Mouse (Mus musculus): ENCODE measurements at regions not wholly inside any gene's neighbourhood (a gene's known extent, or its start where the extent isn't known, plus 50 kb on each side); places are given as distances from the start of the nearest gene placed in this dataset.

GRCm38 (mm10) chrX:77307374-77307773, 203.4 kb upstream of the Tbl1x start:
- in situ Hi-C loops (cut with MboI, MseI) = no loop called here

DNA sequence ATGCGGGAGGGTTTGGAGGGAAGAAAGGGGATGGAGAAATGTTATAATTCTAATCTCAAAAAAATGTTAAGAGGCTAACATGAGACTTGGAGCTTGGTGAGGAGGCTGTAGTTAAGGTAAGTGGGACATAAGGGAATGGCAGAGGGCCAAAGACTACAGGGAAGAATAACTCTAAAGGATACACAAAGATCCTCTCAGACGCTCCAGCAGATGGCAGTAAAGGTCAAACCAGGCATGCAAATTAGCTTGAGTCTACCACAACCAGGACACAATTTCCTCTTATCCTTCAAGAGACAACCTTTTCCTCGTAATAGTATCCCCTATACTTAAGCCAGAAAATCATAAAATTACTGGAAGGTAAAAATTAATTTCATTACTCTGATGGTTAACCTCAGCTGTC, 196.4 kb upstream of the Tbl1x start:
- in situ Hi-C loops (cut with MboI, MseI) = no loop called here

- in situ Hi-C loops (cut with MboI, MseI) = no loop called here
These were observed 187.2 kb upstream of the Tbl1x start for GRCm38 (mm10) chrX:77323644-77324043.

- in situ Hi-C loops (cut with MboI, MseI) = no loop called here
These were observed 157.6 kb upstream of the Tbl1x start for GRCm38 (mm10) chrX:77353181-77353580.

DNA sequence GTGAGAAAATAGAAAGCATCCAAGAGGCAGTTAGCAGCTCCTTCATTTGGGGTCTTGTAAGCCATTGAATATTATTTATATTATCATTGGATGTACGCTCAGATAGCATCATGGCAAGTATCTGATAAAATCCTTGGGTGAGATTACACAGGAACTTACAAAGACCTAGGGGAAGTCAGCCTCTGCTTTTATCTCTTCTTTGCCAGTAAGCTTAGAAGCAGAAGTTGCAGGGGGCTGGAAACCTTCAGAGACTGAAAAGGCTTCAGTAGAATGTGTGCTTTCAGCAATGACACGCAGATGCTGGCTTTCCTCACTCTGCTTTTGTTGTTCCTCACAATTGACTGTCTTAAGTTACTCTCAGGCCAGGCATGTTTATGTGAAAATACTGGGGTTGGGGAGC, 150.3 kb upstream of the Tbl1x start:
- in situ Hi-C loops (cut with MboI, MseI) = no loop called here

DNA sequence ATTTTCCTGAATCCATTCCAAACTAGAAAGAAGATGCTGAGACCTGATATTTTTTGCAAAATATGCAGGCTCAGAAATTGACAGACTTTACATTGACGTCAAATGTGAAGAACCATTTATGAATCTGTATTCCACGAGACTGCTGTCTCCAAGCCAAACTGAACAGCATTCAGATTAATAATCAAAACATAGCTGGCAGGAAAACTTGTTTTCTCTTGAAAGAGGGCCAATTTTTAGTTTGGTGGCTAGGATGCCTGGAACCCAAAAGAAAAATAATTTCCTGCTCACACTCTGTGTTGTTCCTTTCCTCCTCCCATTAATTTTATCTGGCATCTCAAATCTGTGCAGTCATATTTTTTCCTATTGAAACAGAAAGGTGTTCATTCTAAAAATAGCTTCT, 149.7 kb upstream of the Tbl1x start:
- in situ Hi-C loops (cut with MboI, MseI) = no loop called here

DNA sequence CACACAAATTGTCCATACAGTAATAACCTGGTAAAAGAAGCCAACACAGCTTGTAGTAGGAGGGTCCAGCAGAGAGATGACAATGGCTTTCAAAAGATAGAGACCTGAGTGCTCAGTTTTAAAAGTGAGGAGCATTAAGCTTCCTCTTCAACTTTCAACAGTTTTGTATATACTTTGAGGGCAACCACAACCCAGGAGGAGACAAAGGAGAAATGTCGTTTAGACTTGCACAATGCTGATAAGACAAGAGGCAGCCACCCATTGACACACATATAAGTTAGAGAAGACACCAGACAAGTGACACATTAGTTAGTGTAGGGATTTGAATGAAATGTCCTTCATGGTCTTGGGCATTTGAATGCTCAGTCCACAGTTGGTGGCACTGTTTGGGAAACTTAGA, 147.2 kb upstream of the Tbl1x start:
- in situ Hi-C loops (cut with MboI, MseI) = no loop called here

- in situ Hi-C loops (cut with MboI, MseI) = no loop called here
These were observed 143.5 kb upstream of the Tbl1x start for GRCm38 (mm10) chrX:77367351-77367750.

DNA sequence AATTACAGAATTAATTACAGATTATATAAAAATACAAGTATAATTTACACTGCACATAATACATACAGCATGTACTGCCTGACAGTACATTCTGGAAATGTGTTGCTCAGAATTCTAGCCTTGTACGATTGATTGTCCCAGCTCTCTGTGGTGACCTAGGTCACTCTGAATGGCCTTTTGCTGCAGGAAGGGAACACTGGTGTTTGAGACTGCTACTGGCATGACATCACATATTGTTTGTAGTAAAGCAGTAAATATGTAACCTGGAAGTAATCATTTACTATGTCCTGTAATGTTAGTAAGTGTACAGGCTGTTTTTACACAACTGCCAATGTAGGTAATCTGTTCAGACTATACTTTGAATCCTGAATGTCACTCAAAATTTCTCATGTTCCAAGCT, 123.5 kb upstream of the Tbl1x start:
- in situ Hi-C loops (cut with MboI, MseI) = no loop called here

DNA sequence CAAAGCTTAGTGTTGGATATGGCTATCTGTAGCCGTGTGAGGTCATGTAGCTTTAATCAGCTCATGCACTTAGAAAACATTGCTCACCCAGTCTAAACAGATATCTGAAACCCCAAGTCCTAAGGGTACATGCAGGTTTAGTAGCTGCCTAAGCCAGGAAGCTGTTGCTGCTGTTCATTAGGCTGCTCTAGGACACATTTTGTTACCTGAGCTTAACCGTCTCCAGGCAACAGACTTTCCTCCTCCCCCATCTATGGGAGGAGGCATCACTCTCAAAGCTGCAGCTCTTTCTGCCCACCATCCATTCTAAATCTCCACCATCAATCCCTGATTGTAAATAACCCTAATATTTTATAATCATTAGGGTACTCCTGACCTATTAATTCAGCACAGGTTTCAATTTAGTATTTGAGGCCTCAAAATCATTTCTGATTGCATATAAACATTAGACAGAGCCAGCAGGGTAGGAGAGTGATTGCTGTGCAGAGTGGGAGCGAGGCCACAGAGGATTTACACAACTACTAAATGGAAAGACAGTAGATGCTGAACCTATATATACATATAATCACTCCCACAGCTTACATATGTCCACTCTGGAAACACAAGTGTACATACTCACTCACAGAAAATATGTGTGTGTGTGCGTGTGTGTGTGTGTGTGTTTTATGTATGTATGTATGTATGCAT, 118.9 kb upstream of the Tbl1x start:
- in situ Hi-C loops (cut with MboI, MseI) = loop anchor here in 1 of 2 experiments (10.0 kb wide), 1 partner anchor 1627 kb away; no protein-coding TSS in a partner anchor

DNA sequence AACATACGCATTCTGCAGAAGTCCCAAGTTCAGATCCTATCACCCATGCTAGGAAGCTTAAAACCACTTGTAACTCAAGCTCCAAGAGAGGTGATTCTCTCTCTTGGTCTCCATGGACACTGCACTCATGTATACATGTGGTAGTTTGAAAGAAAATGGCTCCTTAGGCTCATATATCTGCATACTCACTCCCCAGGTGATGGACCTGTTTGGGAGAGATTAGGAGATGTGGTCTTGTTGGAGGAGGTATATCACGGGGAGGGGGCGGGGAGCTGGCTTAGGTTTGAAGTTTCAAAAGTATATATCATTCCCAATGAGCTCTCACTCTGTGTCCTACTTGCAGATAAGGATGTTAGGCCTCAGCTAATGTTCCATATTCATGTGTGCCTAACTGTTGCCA, 103.9 kb upstream of the Tbl1x start:
- in situ Hi-C loops (cut with MboI, MseI) = no loop called here

DNA sequence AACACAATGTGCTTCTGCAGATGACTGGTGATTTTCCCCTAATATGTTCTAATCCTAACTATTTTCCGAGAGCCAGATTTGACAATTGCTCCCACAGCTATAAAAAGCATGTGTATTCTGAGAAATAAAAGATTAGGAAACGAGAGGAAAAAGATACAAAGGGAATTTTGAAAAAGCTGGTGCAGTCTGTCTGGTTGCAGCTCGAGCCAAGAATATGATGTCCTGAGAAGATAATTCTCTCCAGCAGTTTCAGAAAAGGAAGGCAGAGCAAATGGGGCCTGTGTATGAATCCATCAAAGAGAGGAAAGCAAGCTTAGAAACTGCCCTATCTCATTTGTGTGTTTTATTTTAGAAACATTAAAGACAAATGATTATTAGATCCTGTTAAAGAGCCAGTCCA, 102.9 kb upstream of the Tbl1x start:
- in situ Hi-C loops (cut with MboI, MseI) = no loop called here

DNA sequence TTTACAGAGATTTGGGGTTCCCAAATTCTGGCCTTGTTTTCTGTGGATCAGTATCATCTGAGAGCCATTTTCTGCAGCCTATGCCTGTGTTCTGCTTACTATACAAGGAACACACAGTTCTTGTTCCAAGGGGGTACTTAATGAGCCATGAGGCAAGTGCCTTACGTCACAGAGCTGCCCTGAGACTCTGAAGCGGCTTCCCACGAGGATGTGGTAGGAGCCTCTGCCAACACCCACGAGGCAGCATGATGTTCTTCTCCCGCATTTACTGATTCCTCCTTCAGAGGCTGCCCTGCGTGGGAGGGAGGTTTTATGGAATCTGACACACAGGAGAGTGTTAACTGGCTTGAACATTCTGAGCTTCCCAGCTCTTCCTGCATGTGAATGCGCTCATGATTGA, 101.4 kb upstream of the Tbl1x start:
- in situ Hi-C loops (cut with MboI, MseI) = no loop called here

DNA sequence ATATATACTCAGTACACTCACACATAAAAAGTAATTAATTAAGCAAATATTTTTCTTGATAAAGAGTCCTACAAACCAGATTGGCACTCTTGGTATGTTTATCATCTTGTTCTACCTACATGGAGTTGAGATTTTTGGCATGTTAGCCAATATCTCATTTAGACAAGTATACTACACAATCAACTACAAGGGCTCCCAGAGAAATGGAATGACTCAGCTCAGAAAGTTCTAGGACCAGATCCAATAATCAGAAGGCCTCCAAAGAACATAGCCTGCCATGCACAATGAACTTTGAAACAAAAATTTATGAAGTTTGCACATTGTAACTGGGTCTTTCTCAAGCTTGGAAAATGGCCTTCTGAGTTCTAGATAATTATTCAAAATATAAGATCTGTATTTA, 100.0 kb upstream of the Tbl1x start:
- in situ Hi-C loops (cut with MboI, MseI) = loop anchor here in 1 of 2 experiments (10.0 kb wide), 1 partner anchor 224 kb away; no protein-coding TSS in a partner anchor

DNA sequence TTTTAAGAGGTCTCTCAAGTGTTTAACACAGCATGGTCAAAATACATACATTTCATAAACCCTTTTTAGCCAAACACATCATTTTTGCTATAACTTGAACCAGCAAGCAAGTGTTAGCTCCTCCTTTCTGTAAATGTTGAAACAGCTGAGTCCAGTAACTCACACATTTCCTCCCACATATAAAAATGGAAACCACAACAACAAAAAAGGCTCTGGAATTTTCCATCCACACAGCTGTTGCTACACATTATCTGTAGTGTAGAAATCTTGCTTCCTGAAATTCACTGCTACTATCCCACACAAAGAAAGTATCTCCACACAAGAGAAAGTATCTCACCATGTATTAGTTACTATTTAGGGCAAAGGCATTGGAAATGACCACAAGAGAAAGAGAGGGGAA, 96.7 kb upstream of the Tbl1x start:
- in situ Hi-C loops (cut with MboI, MseI) = loop anchor here in 1 of 2 experiments (10.0 kb wide), 1 partner anchor 221 kb away; no protein-coding TSS in a partner anchor

GRCm38 (mm10) chrX:77417766-77418165, 93.0 kb upstream of the Tbl1x start:
- in situ Hi-C loops (cut with MboI, MseI) = loop anchor here in 1 of 2 experiments (10.0 kb wide), 1 partner anchor 217 kb away; no protein-coding TSS in a partner anchor

- in situ Hi-C loops (cut with MboI, MseI) = no loop called here
These were observed 88.6 kb upstream of the Tbl1x start for GRCm38 (mm10) chrX:77422206-77422605.

DNA sequence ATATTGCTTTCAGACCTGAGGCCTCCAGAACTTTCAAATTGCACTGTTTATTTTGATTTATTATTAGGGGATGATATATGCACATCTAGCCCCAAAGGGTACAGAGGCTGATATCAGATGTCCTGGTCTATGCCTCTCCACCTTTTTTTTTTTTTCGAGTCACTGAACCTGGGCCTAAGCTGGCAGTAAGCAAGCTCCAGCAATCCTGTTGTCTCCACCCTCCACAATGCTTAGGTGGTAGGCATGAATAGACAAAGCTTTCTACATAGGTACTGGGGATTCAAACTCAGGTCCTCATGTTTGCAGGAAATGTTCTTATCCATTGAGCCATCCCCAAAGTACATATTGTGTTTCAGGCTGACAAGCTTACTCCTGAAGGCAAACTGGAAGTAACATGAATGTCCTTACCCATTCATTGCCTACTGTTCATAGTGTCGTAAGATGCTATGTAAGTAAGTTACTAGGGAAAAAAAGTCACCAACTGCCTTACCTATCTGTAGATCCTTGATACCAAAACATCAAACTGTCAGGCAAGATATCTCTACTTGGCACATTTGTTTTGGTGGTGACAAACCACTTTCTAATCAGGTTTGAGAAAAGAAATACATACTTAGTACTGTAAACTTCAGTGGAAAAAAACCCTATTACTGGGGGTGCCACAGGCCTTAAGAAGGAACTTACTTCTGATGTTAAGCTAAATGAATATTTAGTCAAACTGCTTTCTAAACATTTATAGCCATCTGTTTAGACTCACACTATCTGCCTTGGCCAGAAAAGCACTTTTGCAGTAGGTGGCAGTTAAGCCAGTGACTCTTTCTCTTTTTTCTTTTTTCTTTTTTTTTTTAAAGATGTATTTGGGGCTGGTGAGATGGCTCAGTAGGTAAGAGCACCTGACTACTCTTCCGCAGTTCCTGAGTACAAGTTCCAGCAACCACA, 85.8 kb upstream of the Tbl1x start:
- in situ Hi-C loops (cut with MboI, MseI) = loop anchor here in 1 of 2 experiments (5.0 kb wide), 1 partner anchor 207 kb away; no protein-coding TSS in a partner anchor

DNA sequence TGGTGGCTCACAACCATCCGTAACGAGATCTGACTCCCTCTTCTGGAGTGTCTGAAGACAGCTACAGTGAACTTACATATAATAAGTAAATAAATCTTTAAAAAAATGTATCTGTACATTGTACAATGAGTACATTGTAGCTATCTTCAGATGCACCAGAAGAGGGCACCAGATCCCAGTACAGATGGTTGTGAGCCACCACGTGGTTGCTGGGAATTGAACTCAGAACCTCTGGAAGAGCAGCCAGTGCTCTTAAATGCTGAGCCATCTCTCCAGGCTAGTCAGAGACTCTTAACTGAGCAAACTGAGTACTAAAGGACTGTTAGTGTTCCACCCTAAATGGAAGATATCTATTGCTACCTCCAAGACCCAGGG, 85.1 kb upstream of the Tbl1x start:
- in situ Hi-C loops (cut with MboI, MseI) = loop anchor here in 1 of 2 experiments (5.0 kb wide), 1 partner anchor 207 kb away; no protein-coding TSS in a partner anchor

- in situ Hi-C loops (cut with MboI, MseI) = loop anchor here in 1 of 2 experiments (5.0 kb wide), 1 partner anchor 205 kb away; no protein-coding TSS in a partner anchor
These were observed 84.0 kb upstream of the Tbl1x start for GRCm38 (mm10) chrX:77426836-77427235.

GRCm38 (mm10) chrX:77432001-77432565, 78.7 kb upstream of the Tbl1x start:
- in situ Hi-C loops (cut with MboI, MseI) = loop anchor here (5.0 kb wide), 2 partner anchors 75 to 85 kb away; no protein-coding TSS in a partner anchor

Measured in T-helper 17 cell (primary cell).